Mouse (Mus musculus): ENCODE data around the gene Dido1. TPM values are rescaled to one million over a fixed set of nuclear protein-coding genes. Genes with fewer than 3 reads are reported as not detected.

The Dido1 gene
- total RNA-seq, 1 experiment, result 84.7 TPM

- Histone ChIP-seq H3K36me3 (ENCODE audit: control insufficient read depth, insufficient read depth, low read length, poor library complexity, severe bottlenecking) (no peaks in the 10 kb centered on the region; the same call in 1 of the 2 replicates), H3K9me3 (ENCODE audit: control insufficient read depth, insufficient read depth, low read depth, low read length) (no peaks in the 10 kb centered on the region), H3K27ac (ENCODE audit: insufficient read depth, low read depth, low read length, poor library complexity, severe bottlenecking) (peak overlapping the region; percentile 17; the same call in 1 of the 2 replicates), H3K9ac (ENCODE audit: insufficient read depth, low read depth, low read length, poor library complexity, severe bottlenecking) (no peak overlapping the region), H3K4me3 (ENCODE audit: insufficient read depth in 1 of 2, low read depth in 1 of 2, low read length in 2 of 2, poor library complexity in 1 of 2, severe bottlenecking in 1 of 2) (no peak overlapping the region), H3K4me1 (ENCODE audit: control insufficient read depth in 2 of 2, insufficient read depth in 2 of 2, low read length in 2 of 2, poor library complexity in 1 of 2) (peaks cover 8 to 28% of the 10 kb centered on the region in 2 experiments; a peak in 3 of 4 replicates)
- in situ Hi-C loops (cut with MboI; ENCODE audit: low sequenced_read_pairs in 2 of 2, unreplicated experiment in 2 of 2), result no loop called here
- no peak for DNase-seq (ENCODE audit: low read depth, low spot score)
- peak; percentile 55; the same call in 1 of the 2 replicates for TF ChIP-seq MAFK (IDR thresholded peaks at IDR 0.05; ENCODE audit: insufficient read depth, low read depth, low read length)
- no peak for TF ChIP-seq HCFC1 (IDR thresholded peaks at IDR 0.05; ENCODE audit: borderline replicate concordance, insufficient read depth, low read length)
- TF ChIP-seq CHD2 (IDR thresholded peaks at IDR 0.05; ENCODE audit: low read depth, low read length), result no peak
Measured at GRCm38 (mm10) chr2:180743321-180743720, 33.5 kb upstream of the Dido1 start.

GRCm38 (mm10) chr2:180742820-180743219, 33.0 kb upstream of the Dido1 start:
- TF ChIP-seq CHD2 (IDR thresholded peaks at IDR 0.05; ENCODE audit: low read depth, low read length) (no peak), ZNF384 (IDR thresholded peaks at IDR 0.05; ENCODE audit: low read depth, low read length) (no peak)
- Histone ChIP-seq H3K9ac (ENCODE audit: insufficient read depth, low read depth, low read length, poor library complexity, severe bottlenecking) (no peak overlapping the region), H3K9me3 (ENCODE audit: control insufficient read depth, insufficient read depth, low read depth, low read length) (no peaks in the 10 kb centered on the region), H3K27ac (ENCODE audit: insufficient read depth, low read depth, low read length, poor library complexity, severe bottlenecking) (peak overlapping the region; percentile 11; the same call in 1 of the 2 replicates), H3K36me3 (ENCODE audit: control insufficient read depth, insufficient read depth, low read length, poor library complexity, severe bottlenecking) (peaks cover under 1% of the 10 kb centered on the region; the same call in 1 of the 2 replicates), H3K4me3 (ENCODE audit: insufficient read depth in 1 of 2, low read depth in 1 of 2, low read length in 2 of 2, poor library complexity in 1 of 2, severe bottlenecking in 1 of 2) (no peak overlapping the region), H3K4me1 (ENCODE audit: control insufficient read depth in 2 of 2, insufficient read depth in 2 of 2, low read length in 2 of 2, poor library complexity in 1 of 2) (peaks cover 8 to 28% of the 10 kb centered on the region in 2 experiments; a peak in 3 of 4 replicates)
- in situ Hi-C loops (cut with MboI; ENCODE audit: low sequenced_read_pairs in 2 of 2, unreplicated experiment in 2 of 2), result no loop called here
- DNase-seq (ENCODE audit: low read depth, low spot score), result no peak

GRCm38 (mm10) chr2:180741421-180741820, 31.6 kb upstream of the Dido1 start:
- H3K27ac ChIP-seq (ENCODE audit: insufficient read depth, low read depth, low read length, poor library complexity, severe bottlenecking), result peak overlapping the region; percentile 95; the same call in 1 of the 2 replicates
- H3K4me3 ChIP-seq (ENCODE audit: insufficient read depth in 1 of 2, low read depth in 1 of 2, low read length in 2 of 2, poor library complexity in 1 of 2, severe bottlenecking in 1 of 2), result no peak overlapping the region
- no peak for DNase-seq (ENCODE audit: low read depth, low spot score)
- H3K9ac ChIP-seq (ENCODE audit: insufficient read depth, low read depth, low read length, poor library complexity, severe bottlenecking), result no peak overlapping the region
- peaks cover 8 to 33% of the 10 kb centered on the region in 2 experiments; a peak in 3 of 4 replicates for H3K4me1 ChIP-seq (ENCODE audit: control insufficient read depth in 2 of 2, insufficient read depth in 2 of 2, low read length in 2 of 2, poor library complexity in 1 of 2)
- peaks cover 14% of the 10 kb centered on the region; the same call in 1 of the 2 replicates for H3K36me3 ChIP-seq (ENCODE audit: control insufficient read depth, insufficient read depth, low read length, poor library complexity, severe bottlenecking)
- in situ Hi-C loops (cut with MboI; ENCODE audit: low sequenced_read_pairs in 2 of 2, unreplicated experiment in 2 of 2), result no loop called here
- H3K9me3 ChIP-seq (ENCODE audit: control insufficient read depth, insufficient read depth, low read depth, low read length), result no peaks in the 10 kb centered on the region
- TF ChIP-seq MAFK (IDR thresholded peaks at IDR 0.05; ENCODE audit: insufficient read depth, low read depth, low read length) (no peak), ZC3H11A (IDR thresholded peaks at IDR 0.05; ENCODE audit: borderline replicate concordance, low read depth, low read length) (no peak), ZNF384 (IDR thresholded peaks at IDR 0.05; ENCODE audit: low read depth, low read length) (no peak), HCFC1 (IDR thresholded peaks at IDR 0.05; ENCODE audit: borderline replicate concordance, insufficient read depth, low read length) (no peak), CHD2 (IDR thresholded peaks at IDR 0.05; ENCODE audit: low read depth, low read length) (no peak)

- peak; percentile 85 for DNase-seq (ENCODE audit: low read depth, low spot score)
- Histone ChIP-seq H3K4me3 (ENCODE audit: insufficient read depth in 1 of 2, low read depth in 1 of 2, low read length in 2 of 2, poor library complexity in 1 of 2, severe bottlenecking in 1 of 2) (peak overlapping the region in 1 of 2 experiments; percentile 29; a peak in 1 of 4 replicates), H3K4me1 (ENCODE audit: control insufficient read depth in 2 of 2, insufficient read depth in 2 of 2, low read length in 2 of 2, poor library complexity in 1 of 2) (peaks cover 8 to 36% of the 10 kb centered on the region in 2 experiments; a peak in 3 of 4 replicates), H3K27ac (ENCODE audit: insufficient read depth, low read depth, low read length, poor library complexity, severe bottlenecking) (peak overlapping the region; percentile 95), H3K9ac (ENCODE audit: insufficient read depth, low read depth, low read length, poor library complexity, severe bottlenecking) (peak overlapping the region; percentile 9; the same call in 1 of the 2 replicates), H3K9me3 (ENCODE audit: control insufficient read depth, insufficient read depth, low read depth, low read length) (no peaks in the 10 kb centered on the region), H3K36me3 (ENCODE audit: control insufficient read depth, insufficient read depth, low read length, poor library complexity, severe bottlenecking) (peaks cover 20% of the 10 kb centered on the region; the same call in 1 of the 2 replicates)
- TF ChIP-seq ZC3H11A (IDR thresholded peaks at IDR 0.05; ENCODE audit: borderline replicate concordance, low read depth, low read length) (no peak), HCFC1 (IDR thresholded peaks at IDR 0.05; ENCODE audit: borderline replicate concordance, insufficient read depth, low read length) (no peak), CHD2 (IDR thresholded peaks at IDR 0.05; ENCODE audit: low read depth, low read length) (no peak), MAFK (IDR thresholded peaks at IDR 0.05; ENCODE audit: insufficient read depth, low read depth, low read length) (no peak), ZNF384 (IDR thresholded peaks at IDR 0.05; ENCODE audit: low read depth, low read length) (no peak)
- in situ Hi-C loops (cut with MboI; ENCODE audit: low sequenced_read_pairs in 2 of 2, unreplicated experiment in 2 of 2), result no loop called here
Measured at GRCm38 (mm10) chr2:180740349-180740748, 30.6 kb upstream of the Dido1 start.

- Histone ChIP-seq H3K4me1 (ENCODE audit: control insufficient read depth in 2 of 2, insufficient read depth in 2 of 2, low read length in 2 of 2, poor library complexity in 1 of 2) (peaks cover 8 to 42% of the 10 kb centered on the region in 2 experiments; a peak in 3 of 4 replicates), H3K27ac (ENCODE audit: insufficient read depth, low read depth, low read length, poor library complexity, severe bottlenecking) (no peak overlapping the region), H3K4me3 (ENCODE audit: insufficient read depth in 1 of 2, low read depth in 1 of 2, low read length in 2 of 2, poor library complexity in 1 of 2, severe bottlenecking in 1 of 2) (no peak overlapping the region), H3K36me3 (ENCODE audit: control insufficient read depth, insufficient read depth, low read length, poor library complexity, severe bottlenecking) (peaks cover 31% of the 10 kb centered on the region; the same call in 1 of the 2 replicates), H3K9me3 (ENCODE audit: control insufficient read depth, insufficient read depth, low read depth, low read length) (no peaks in the 10 kb centered on the region), H3K9ac (ENCODE audit: insufficient read depth, low read depth, low read length, poor library complexity, severe bottlenecking) (no peak overlapping the region)
- in situ Hi-C loops (cut with MboI; ENCODE audit: low sequenced_read_pairs in 2 of 2, unreplicated experiment in 2 of 2), result no loop called here
- TF ChIP-seq ZNF384 (IDR thresholded peaks at IDR 0.05; ENCODE audit: low read depth, low read length), result no peak
- TF ChIP-seq HCFC1 (IDR thresholded peaks at IDR 0.05; ENCODE audit: borderline replicate concordance, insufficient read depth, low read length), result no peak
- TF ChIP-seq CHD2 (IDR thresholded peaks at IDR 0.05; ENCODE audit: low read depth, low read length), result no peak
- TF ChIP-seq MAFK (IDR thresholded peaks at IDR 0.05; ENCODE audit: insufficient read depth, low read depth, low read length), result no peak
- TF ChIP-seq ZC3H11A (IDR thresholded peaks at IDR 0.05; ENCODE audit: borderline replicate concordance, low read depth, low read length), result no peak
- no peak for DNase-seq (ENCODE audit: low read depth, low spot score)
Measured at GRCm38 (mm10) chr2:180737984-180738383, 28.2 kb upstream of the Dido1 start.

All from ES-E14 (cell line).